Mouse (Mus musculus): ENCODE data around the gene Slc7a1. TPM values are rescaled to one million over a fixed set of nuclear protein-coding genes. Genes with fewer than 3 reads are reported as not detected.

Gene Slc7a1
- total and polyA plus RNA-seq, 3 experiments: 64.1 to 133 (median 80.9) TPM

- H3K4me1 ChIP-seq (ENCODE audit: control insufficient read depth in 1 of 2, insufficient read depth in 2 of 2, low read length in 2 of 2): peaks cover 3 to 11% of the 10 kb centered on the region in 2 experiments; a peak in 3 of 4 replicates
- TF ChIP-seq GABPA (IDR thresholded peaks at IDR 0.05; ENCODE audit: low read depth, low read length): no peak
- no peak for TF ChIP-seq USF1 (IDR thresholded peaks at IDR 0.05; ENCODE audit: low read depth, low read length)
- no peak for TF ChIP-seq MYC (IDR thresholded peaks at IDR 0.05; ENCODE audit: low read depth, low read length)
- TF ChIP-seq USF2 (IDR thresholded peaks at IDR 0.05; ENCODE audit: borderline replicate concordance in 1 of 2, insufficient read depth in 1 of 2, low read depth in 1 of 2, low read length in 2 of 2): no peak
- no peak for TF ChIP-seq ETS1 (IDR thresholded peaks at IDR 0.05; ENCODE audit: low read depth, low read length)
- TF ChIP-seq MAFK (IDR thresholded peaks at IDR 0.05; ENCODE audit: borderline replicate concordance, low read depth, low read length): no peak
- TF ChIP-seq ZMIZ1 (IDR thresholded peaks at IDR 0.05; ENCODE audit: low read depth, low read length): no peak
- TF ChIP-seq RAD21 (IDR thresholded peaks at IDR 0.05; ENCODE audit: low read depth, low read length): no peak
- TF ChIP-seq NELFE (IDR thresholded peaks at IDR 0.05; ENCODE audit: low read depth, low read length): no peak
- TF ChIP-seq ELF1 (IDR thresholded peaks at IDR 0.05; ENCODE audit: low read depth, low read length): no peak
- no peak for TF ChIP-seq POLR2A (IDR thresholded peaks at IDR 0.05; ENCODE audit: control insufficient read depth in 1 of 2, insufficient read depth in 1 of 2, low read depth in 1 of 2, low read length in 2 of 2, poor library complexity in 1 of 2)
- no peak for TF ChIP-seq ZKSCAN1 (IDR thresholded peaks at IDR 0.05; ENCODE audit: low read depth, low read length)
- no peak for TF ChIP-seq TBP (IDR thresholded peaks at IDR 0.05; ENCODE audit: low read depth, low read length)
- TF ChIP-seq UBTF (IDR thresholded peaks at IDR 0.05; ENCODE audit: borderline replicate concordance, insufficient read depth, low read depth, low read length): no peak
- no peak for TF ChIP-seq ZNF384 (IDR thresholded peaks at IDR 0.05; ENCODE audit: low read depth, low read length)
- no peak for TF ChIP-seq CHD1 (IDR thresholded peaks at IDR 0.05; ENCODE audit: low read depth, low read length)
- no peak for TF ChIP-seq SMC3 (IDR thresholded peaks at IDR 0.05; ENCODE audit: low read depth, low read length)
- no peak for TF ChIP-seq HCFC1 (IDR thresholded peaks at IDR 0.05; ENCODE audit: low read depth, low read length)
- no peak overlapping the region for H3K4me3 ChIP-seq (ENCODE audit: control insufficient read depth in 1 of 2, insufficient read depth in 1 of 2, low read depth in 2 of 2, low read length in 2 of 2)
- no peak overlapping the region for H3K9ac ChIP-seq (ENCODE audit: control insufficient read depth, low read depth, low read length, poor library complexity, severe bottlenecking)
- H3K36me3 ChIP-seq (ENCODE audit: control insufficient read depth in 1 of 2, insufficient read depth in 2 of 2, low read length in 2 of 2): peaks cover 0 to 8% of the 10 kb centered on the region in 2 experiments; a peak in 2 of 4 replicates
- H3K79me2 ChIP-seq (ENCODE audit: control insufficient read depth, insufficient read depth, low read length, poor library complexity): no peaks in the 10 kb centered on the region
- no peak overlapping the region for H3K27ac ChIP-seq (ENCODE audit: control insufficient read depth, low read depth, low read length)
- DNase-seq (ENCODE audit: low read depth, low spot score): no peak
- no peaks in the 10 kb centered on the region for H3K27me3 ChIP-seq (ENCODE audit: control insufficient read depth in 1 of 2, insufficient read depth in 2 of 2, low read length in 2 of 2)
- H3K9me3 ChIP-seq (replicated peaks; ENCODE audit: insufficient read depth, low read length): no peaks in the 10 kb centered on the region
Measured at GRCm38 (mm10) chr5:148416461-148416860, 16.8 kb upstream of the Slc7a1 start.

GRCm38 (mm10) chr5:148414233-148414632 lies 14.5 kb upstream of the Slc7a1 start:
- Histone ChIP-seq H3K36me3 (ENCODE audit: control insufficient read depth in 1 of 2, insufficient read depth in 2 of 2, low read length in 2 of 2) (no peaks in the 10 kb centered on the region; a peak in 1 of 4 replicates), H3K4me1 (ENCODE audit: control insufficient read depth in 1 of 2, insufficient read depth in 2 of 2, low read length in 2 of 2) (peaks cover 0 to 6% of the 10 kb centered on the region in 2 experiments; a peak in 2 of 4 replicates), H3K9me3 (replicated peaks; ENCODE audit: insufficient read depth, low read length) (no peaks in the 10 kb centered on the region)

More at GRCm38 (mm10) chr5:148414233-148414632, 14.5 kb upstream of the Slc7a1 start:
- no peak overlapping the region for H3K9ac ChIP-seq (ENCODE audit: control insufficient read depth, low read depth, low read length, poor library complexity, severe bottlenecking)
- DNase-seq (ENCODE audit: low read depth, low spot score): no peak
- H3K4me3 ChIP-seq (ENCODE audit: control insufficient read depth in 1 of 2, insufficient read depth in 1 of 2, low read depth in 2 of 2, low read length in 2 of 2): no peak overlapping the region
- no peak overlapping the region for H3K27ac ChIP-seq (ENCODE audit: control insufficient read depth, low read depth, low read length)
- TF ChIP-seq POLR2A (IDR thresholded peaks at IDR 0.05; ENCODE audit: control insufficient read depth in 1 of 2, insufficient read depth in 1 of 2, low read depth in 1 of 2, low read length in 2 of 2, poor library complexity in 1 of 2): no peak
- TF ChIP-seq NELFE (IDR thresholded peaks at IDR 0.05; ENCODE audit: low read depth, low read length): no peak
- TF ChIP-seq TBP (IDR thresholded peaks at IDR 0.05; ENCODE audit: low read depth, low read length): no peak
- TF ChIP-seq NRF1 (IDR thresholded peaks at IDR 0.05; ENCODE audit: insufficient read depth, low read depth, low read length, poor library complexity, severe bottlenecking): no peak
- no peak for TF ChIP-seq BHLHE40 (IDR thresholded peaks at IDR 0.05; ENCODE audit: borderline replicate concordance, low read depth, low read length)
- TF ChIP-seq JUND (IDR thresholded peaks at IDR 0.05; ENCODE audit: low read depth, low read length): no peak
- TF ChIP-seq MYC (IDR thresholded peaks at IDR 0.05; ENCODE audit: low read depth, low read length): no peak
- no peak for TF ChIP-seq MAFK (IDR thresholded peaks at IDR 0.05; ENCODE audit: borderline replicate concordance, low read depth, low read length)
- no peak for TF ChIP-seq CTCF (IDR thresholded peaks at IDR 0.05 in 2 of 3, conservative IDR thresholded peaks at IDR 0.05 in 1 of 3; ENCODE audit: control insufficient read depth in 1 of 3, insufficient read depth in 1 of 3, low read depth in 2 of 3, low read length in 3 of 3, poor library complexity in 1 of 3, severe bottlenecking in 1 of 3)
- TF ChIP-seq KAT2A (conservative IDR thresholded peaks at IDR 0.05; ENCODE audit: low read depth, low read length): no peak
- no peak for TF ChIP-seq USF1 (IDR thresholded peaks at IDR 0.05; ENCODE audit: low read depth, low read length)
- no peak for TF ChIP-seq SIN3A (IDR thresholded peaks at IDR 0.05; ENCODE audit: low read length)
- TF ChIP-seq CHD1 (IDR thresholded peaks at IDR 0.05; ENCODE audit: low read depth, low read length): no peak
- TF ChIP-seq E2F4 (IDR thresholded peaks at IDR 0.05; ENCODE audit: borderline replicate concordance, low read depth, low read length): no peak
- no peak for TF ChIP-seq MXI1 (IDR thresholded peaks at IDR 0.05; ENCODE audit: low read depth, low read length)
- TF ChIP-seq TAL1 (IDR thresholded peaks at IDR 0.05; ENCODE audit: low read length): no peak
- no peak for TF ChIP-seq ZMIZ1 (IDR thresholded peaks at IDR 0.05; ENCODE audit: low read depth, low read length)
- TF ChIP-seq POLR2AphosphoS2 (IDR thresholded peaks at IDR 0.05; ENCODE audit: low read length): no peak
- no peak for TF ChIP-seq CHD2 (IDR thresholded peaks at IDR 0.05; ENCODE audit: low read length)
- no peaks in the 10 kb centered on the region for H3K27me3 ChIP-seq (ENCODE audit: control insufficient read depth in 1 of 2, insufficient read depth in 2 of 2, low read length in 2 of 2)
- no peaks in the 10 kb centered on the region for H3K79me2 ChIP-seq (ENCODE audit: control insufficient read depth, insufficient read depth, low read length, poor library complexity)

Data from MEL (cell line).